Mouse (Mus musculus) cerebellum, adult 2 months (tissue): Measurements from ENCODE around the gene Epb41l1. TPM values are rescaled to one million over a fixed set of nuclear protein-coding genes. Genes with fewer than 3 reads are reported as not detected.

ENCODE experiments used
- DNase-seq, 2 experiments: peaks; one replicate each; pipeline ENCODE4 v3.0.0; 2021
- H3K27ac ChIP-seq: fragments of 200-500 bp; 2 replicates; pipeline ENCODE4 v1.5.1; 2012; ENCODE audit warnings: low read length, control low read depth, inconsistent platforms; ENCODE audit not compliant: insufficient read depth
- H3K27me3 ChIP-seq: fragments of 200-500 bp; 2 replicates; pipeline ENCODE4 v1.6.1; 2012; ENCODE audit warnings: inconsistent platforms, mild to moderate bottlenecking, low read length, moderate library complexity; ENCODE audit not compliant: control insufficient read depth, insufficient read depth
- H3K4me1 ChIP-seq: fragments of 200-500 bp; 2 replicates; pipeline ENCODE4 v1.6.1; 2011; ENCODE audit warnings: low read length; ENCODE audit not compliant: control insufficient read depth, insufficient read depth
- H3K4me3 ChIP-seq: fragments of 200-500 bp; replicated peaks from 2 replicates; pipeline ENCODE3; 2011; ENCODE audit warnings: mild to moderate bottlenecking, low read depth, low read length, control low read depth; ENCODE audit not compliant: insufficient read depth
- CTCF ChIP-seq: fragments of 200-500 bp; IDR thresholded peaks from 2 replicates; pipeline ENCODE4 v1.5.1; 2011; ENCODE audit warnings: low read depth, mild to moderate bottlenecking, control low read depth, low read length, moderate library complexity, borderline replicate concordance; ENCODE audit not compliant: insufficient read depth
- POLR2A ChIP-seq: fragments of 200-500 bp; IDR thresholded peaks from 2 replicates; pipeline ENCODE4 v1.6.1; 2011; ENCODE audit warnings: low read length, control low read depth, borderline replicate concordance; ENCODE audit not compliant: insufficient read depth
- WGBS: fragments of 180-500 bp; shearing (Covaris S2); methylation state at CpG from one replicate; pipeline ENCODE4 v1.1.7; 2018; 5-methylcytosine and 5-hydroxymethylcytosine counted together
- polyA plus RNA-seq: library from polyadenylated mRNA; depleted of rRNA; stranded (reverse); fragments of >200 nt; gene quantifications from 2 replicates; pipeline ENCODE4 v1.2.3, GENCODE M21; 2012

Gene Epb41l1
- polyA plus RNA-seq, 1 experiment, result 219 TPM

DNA sequence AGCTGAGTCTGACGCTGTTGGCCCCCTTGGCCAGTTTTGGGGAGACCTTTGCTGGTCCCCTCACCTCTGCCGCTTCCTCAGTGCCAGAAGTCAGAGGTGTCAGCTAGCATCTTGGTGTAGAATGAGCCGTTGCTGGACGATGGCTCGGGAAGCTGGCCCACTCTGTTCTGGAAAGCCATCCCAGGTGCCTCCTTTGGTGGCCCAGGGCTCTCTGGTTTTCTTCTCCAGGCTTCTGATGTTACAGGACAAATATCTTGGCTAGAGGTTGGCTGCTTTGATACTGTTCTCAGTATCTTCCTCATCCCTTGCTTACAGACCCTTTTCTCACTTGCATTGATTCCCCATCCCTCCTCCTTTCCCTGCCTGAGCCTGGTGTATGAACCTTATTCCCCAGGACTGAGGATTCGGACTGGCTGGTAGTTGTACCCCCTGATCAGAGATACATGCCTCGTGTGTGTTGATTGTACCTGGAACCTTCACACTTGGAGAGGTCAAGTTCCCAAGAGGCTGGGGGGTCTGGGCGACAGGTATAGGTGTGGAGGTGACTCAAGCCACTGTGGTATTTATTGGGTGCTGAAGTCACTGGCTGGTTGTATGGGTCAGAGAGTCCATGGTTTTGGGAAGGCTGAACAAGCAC is 55.5 kb downstream of the Epb41l1 start:
- Histone ChIP-seq H3K27ac (peak overlapping the region; percentile 97), H3K4me1 (peaks cover 29% of the 10 kb centered on the region), H3K4me3 (peak overlapping the region; percentile 86), H3K27me3 (no peaks in the 10 kb centered on the region)
- TF ChIP-seq CTCF, result no peak
- TF ChIP-seq POLR2A, result no peak
- 5% methylated on average over 8 of the region's 8 CpGs for WGBS
- no peak for DNase-seq

DNA sequence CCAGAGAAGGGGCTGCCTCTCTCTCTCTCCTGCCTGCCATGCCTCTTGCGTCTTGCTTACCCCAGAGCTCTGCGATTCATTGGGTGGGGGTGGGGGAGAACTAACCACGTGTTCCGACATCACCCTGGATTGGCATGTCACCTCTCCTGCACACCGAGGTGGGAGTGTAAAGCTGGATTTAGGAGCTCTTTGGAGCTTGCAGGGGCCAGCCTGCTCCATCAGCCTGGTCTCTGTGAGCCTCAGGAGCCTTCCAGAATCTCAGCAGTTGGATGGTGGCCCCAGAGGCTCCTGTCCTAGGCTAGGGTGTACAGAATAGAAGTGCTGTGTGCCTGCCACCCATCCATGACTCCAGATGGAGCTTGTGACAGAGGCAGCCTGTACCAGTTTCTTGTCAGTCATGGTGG is 56.0 kb downstream of the Epb41l1 start:
- peak; percentile 58 to 64 for DNase-seq
- peak overlapping the region; percentile 97 for H3K27ac ChIP-seq
- H3K4me1 ChIP-seq, result peaks cover 29% of the 10 kb centered on the region
- TF ChIP-seq POLR2A (no peak), CTCF (no peak)
- 5% methylated on average over 5 of the region's 5 CpGs for WGBS
- H3K4me3 ChIP-seq, result peak overlapping the region; percentile 86
- H3K27me3 ChIP-seq, result no peaks in the 10 kb centered on the region

DNA sequence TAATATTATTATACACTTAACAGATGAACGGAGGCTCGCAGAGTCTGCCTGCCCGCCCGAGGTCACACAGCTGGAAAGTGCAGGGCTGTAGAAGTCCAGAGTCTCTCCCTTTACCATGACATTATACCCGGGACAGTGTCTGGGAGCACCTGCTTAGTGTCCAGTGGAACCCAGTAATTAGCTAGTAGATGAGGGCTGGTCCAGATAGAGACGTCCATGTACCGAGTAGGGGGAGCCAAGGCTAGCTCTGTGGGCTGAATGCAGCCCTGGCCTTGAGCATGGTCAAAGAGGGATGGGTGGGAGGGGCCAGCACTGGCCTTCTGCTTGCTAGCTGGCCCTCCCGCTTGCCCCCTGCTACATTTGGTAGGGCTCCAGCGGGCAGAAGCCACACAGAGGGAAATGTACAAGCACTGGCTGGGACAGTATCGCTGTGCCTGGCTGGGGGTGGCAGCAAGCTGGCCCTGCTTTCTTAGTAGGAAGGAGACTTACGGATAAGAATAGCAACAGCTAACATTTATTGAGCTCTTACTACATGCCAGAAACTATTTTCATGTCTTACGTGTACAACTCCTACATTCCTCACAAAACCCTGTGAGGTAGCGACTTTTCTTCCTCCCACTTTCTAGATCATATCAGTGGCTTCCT is 57.5 kb downstream of the Epb41l1 start:
- Histone ChIP-seq H3K27me3 (no peaks in the 10 kb centered on the region), H3K4me3 (peak overlapping the region; percentile 86), H3K4me1 (peaks cover 35% of the 10 kb centered on the region), H3K27ac (peak overlapping the region; percentile 67)
- WGBS, result 14% methylated on average over 13 of the region's 13 CpGs
- peak; percentile 81 to 88 for DNase-seq
- TF ChIP-seq CTCF (no peak), POLR2A (0 out of 2 replicates have a peak, but pooled peaks have one; percentile 12)

DNA sequence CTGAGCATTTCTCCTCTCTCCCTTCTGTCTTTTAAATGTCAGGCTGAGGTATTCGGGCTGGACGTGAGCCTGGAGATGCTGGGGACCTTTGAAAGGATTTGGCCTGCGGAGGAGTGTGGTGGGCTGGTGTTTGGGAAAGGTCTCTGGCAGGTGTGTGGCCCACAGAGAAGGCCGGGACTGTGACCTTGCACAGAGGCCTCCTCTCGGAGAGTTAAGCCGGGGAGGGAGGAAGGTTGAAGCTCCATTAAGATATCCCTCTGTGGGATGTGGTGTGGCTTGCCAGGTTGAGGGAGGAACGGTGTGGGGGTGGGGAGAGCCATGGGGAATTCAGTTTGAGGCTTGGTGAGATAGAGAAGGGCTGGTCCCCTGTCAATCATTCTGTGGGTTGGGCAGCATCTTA is 59.1 kb downstream of the Epb41l1 start:
- peaks cover 34% of the 10 kb centered on the region for H3K4me1 ChIP-seq
- DNase-seq, result peak; percentile 63 to 65
- no peaks in the 10 kb centered on the region for H3K27me3 ChIP-seq
- H3K27ac ChIP-seq, result peak overlapping the region; percentile 88
- WGBS, result 4% methylated on average over 7 of the region's 7 CpGs
- peak overlapping the region; percentile 4 for H3K4me3 ChIP-seq
- TF ChIP-seq CTCF (no peak), POLR2A (no peak)

DNA sequence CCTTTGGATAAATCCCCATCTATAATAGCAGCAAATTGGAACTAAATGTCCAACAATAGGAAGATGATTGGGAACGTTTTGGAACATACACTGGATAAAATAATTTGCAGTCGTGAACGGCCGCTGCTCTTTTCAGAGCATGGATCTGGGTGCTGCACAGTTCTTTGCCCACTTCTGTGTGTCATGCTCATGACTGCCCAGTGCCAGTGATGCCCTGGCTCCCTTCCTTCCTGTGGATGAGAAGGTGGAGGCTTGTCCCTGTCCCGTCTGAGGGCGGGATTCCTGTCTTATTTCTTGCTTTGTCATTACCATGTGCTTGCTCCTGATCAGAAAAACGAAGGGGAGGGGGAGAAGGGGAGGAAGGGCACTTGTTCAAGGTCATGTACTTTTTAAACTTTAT is 59.6 kb downstream of the Epb41l1 start:
- no peak for TF ChIP-seq CTCF
- no peak for TF ChIP-seq POLR2A
- peak in 1 of 2 experiments; percentile 48 for DNase-seq
- peak overlapping the region; percentile 25 for H3K4me3 ChIP-seq
- WGBS, result 18% methylated on average over 7 of the region's 7 CpGs
- peaks cover 37% of the 10 kb centered on the region for H3K4me1 ChIP-seq
- H3K27ac ChIP-seq, result 0 out of 2 replicates have a peak overlapping the region, but pooled peaks have one; percentile 49
- no peaks in the 10 kb centered on the region for H3K27me3 ChIP-seq

DNA sequence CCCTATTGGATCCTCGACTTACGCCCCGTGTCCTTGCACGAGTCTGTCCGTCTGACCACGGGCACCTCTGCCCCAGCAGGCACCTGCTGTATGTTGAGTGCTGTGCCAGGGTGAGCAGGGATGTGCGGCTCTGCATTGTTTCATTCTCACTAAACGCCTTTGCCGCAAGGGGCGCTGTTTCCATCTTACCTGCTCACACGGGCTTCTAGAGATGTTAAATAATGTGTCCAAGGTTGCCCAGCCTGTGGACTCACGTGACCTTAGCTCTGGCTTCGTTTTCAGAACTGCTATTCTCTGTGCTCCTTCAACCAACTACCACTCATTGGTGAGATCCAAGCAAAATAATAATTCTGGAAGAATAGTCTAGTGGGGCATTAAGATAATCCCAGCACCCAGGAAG is 61.6 kb downstream of the Epb41l1 start:
- 0 out of 2 replicates have a peak overlapping the region, but pooled peaks have one; percentile 6 for H3K27ac ChIP-seq
- H3K4me1 ChIP-seq, result peaks cover 51% of the 10 kb centered on the region
- no peak overlapping the region for H3K4me3 ChIP-seq
- TF ChIP-seq CTCF (peak; percentile 64), POLR2A (no peak)
- WGBS, result 20% methylated on average over 13 of the region's 13 CpGs
- peak; percentile 75 to 76 for DNase-seq
- H3K27me3 ChIP-seq, result no peaks in the 10 kb centered on the region

DNA sequence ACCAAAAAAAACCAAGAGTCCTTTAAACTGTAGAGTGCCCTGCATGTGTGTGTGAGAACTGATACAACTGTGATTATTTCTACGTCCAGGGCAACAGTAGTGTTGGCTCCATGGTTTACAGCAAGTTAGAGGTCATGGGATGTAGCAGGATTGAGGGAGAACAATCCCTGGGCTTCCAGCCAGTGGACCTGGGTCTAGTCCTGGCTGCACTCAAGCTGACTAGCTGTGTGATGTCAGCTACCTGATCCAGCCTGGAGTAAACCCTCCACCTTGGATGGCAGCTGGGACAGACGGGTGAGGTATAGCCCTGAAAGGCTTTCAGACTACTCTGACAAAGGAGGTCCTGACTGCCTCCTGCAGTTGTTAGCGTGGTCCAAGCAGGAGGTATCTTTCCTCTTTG is 62.1 kb downstream of the Epb41l1 start:
- TF ChIP-seq CTCF (no peak), POLR2A (no peak)
- H3K27ac ChIP-seq, result peak overlapping the region; percentile 58; the same call in 1 of the 2 replicates
- no peak overlapping the region for H3K4me3 ChIP-seq
- H3K4me1 ChIP-seq, result peaks cover 55% of the 10 kb centered on the region
- 45% methylated on average over 3 of the region's 3 CpGs for WGBS
- H3K27me3 ChIP-seq, result no peaks in the 10 kb centered on the region
- DNase-seq, result peak; percentile 44 to 51

DNA sequence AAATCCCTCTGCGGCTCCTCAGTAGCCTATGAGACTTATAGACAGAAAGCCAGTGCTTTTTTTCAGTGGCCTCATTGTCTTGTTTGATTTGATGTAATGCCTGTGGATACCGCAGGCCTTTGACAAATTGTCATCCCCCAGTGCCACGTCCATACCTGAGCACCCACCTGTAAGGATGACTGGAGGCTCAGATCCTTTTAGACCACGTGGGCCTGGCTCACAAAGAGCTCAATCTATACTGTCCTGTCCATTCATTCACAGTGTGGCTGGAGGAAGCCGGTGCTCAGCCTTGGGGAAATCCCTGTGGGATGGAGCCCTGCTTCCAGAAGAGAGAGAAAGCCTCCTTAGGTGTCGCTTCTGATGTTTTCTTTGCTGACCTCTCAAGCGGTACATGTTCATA is 62.5 kb downstream of the Epb41l1 start:
- Histone ChIP-seq H3K4me3 (no peak overlapping the region), H3K4me1 (peaks cover 60% of the 10 kb centered on the region), H3K27me3 (no peaks in the 10 kb centered on the region), H3K27ac (0 out of 2 replicates have a peak overlapping the region, but pooled peaks have one; percentile 58)
- TF ChIP-seq CTCF (no peak), POLR2A (no peak)
- no peak for DNase-seq
- WGBS, result 74% methylated on average over 7 of the region's 7 CpGs
